Mouse (Mus musculus) stomach, embryonic 14.5 days (tissue): ENCODE measurements at regions not wholly inside any gene's neighbourhood (a gene's known extent, or its start where the extent isn't known, plus 50 kb on each side); places are given as distances from the start of the nearest gene placed in this dataset.

Experiments used
- ATAC-seq: fragments of 200-750 bp; cut with Nextera tagmentation; 2 replicates; pipeline ENCODE4 v1.8.0; 2017; ENCODE audit warnings: low read depth, moderate TSS enrichment; ENCODE audit not compliant: insufficient number of reproducible peaks, insufficient read depth, low FRiP score
- H3K27ac ChIP-seq: fragments of 300-500 bp; sonication (generic); 2 replicates; pipeline ENCODE4 v1.5.1; 2014; ENCODE audit warnings: mild to moderate bottlenecking, low read length, moderate library complexity, mixed read lengths
- H3K27me3 ChIP-seq: fragments of 300-500 bp; sonication (generic); 2 replicates; pipeline ENCODE4 v1.6.1; 2014; ENCODE audit warnings: low read length, control low read depth, mixed read lengths; ENCODE audit not compliant: control insufficient read depth, insufficient read depth
- H3K36me3 ChIP-seq: fragments of 300-500 bp; sonication (generic); 2 replicates; pipeline ENCODE4 v1.6.1; 2014; ENCODE audit warnings: mild to moderate bottlenecking, control low read depth, low read length, moderate library complexity, mixed read lengths; ENCODE audit not compliant: control insufficient read depth, insufficient read depth
- H3K4me1 ChIP-seq: fragments of 300-500 bp; sonication (generic); 2 replicates; pipeline ENCODE4 v1.6.1; 2014; ENCODE audit warnings: low read length, control low read depth, mixed read lengths; ENCODE audit not compliant: control insufficient read depth, insufficient read depth
- H3K4me2 ChIP-seq: fragments of 300-500 bp; sonication (generic); replicated peaks from 2 replicates; pipeline ENCODE4 v1.6.1; 2014; ENCODE audit warnings: low read depth, low read length, control low read depth
- H3K4me3 ChIP-seq: fragments of 300-500 bp; sonication (generic); 2 replicates; pipeline ENCODE4 v1.5.1; 2014; ENCODE audit warnings: low read depth, low read length, control low read depth
- H3K9ac ChIP-seq: fragments of 300-500 bp; sonication (generic); replicated peaks from 2 replicates; pipeline ENCODE4 v1.6.1; 2014; ENCODE audit warnings: low read depth, mild to moderate bottlenecking, control low read depth, low read length, moderate library complexity, mixed read lengths
- H3K9me3 ChIP-seq: fragments of 300-500 bp; sonication (generic); 2 replicates; pipeline ENCODE4 v1.6.1; 2016; ENCODE audit warnings: low read depth, low read length, control low read depth; ENCODE audit not compliant: control insufficient read depth
- WGBS: fragments of 180-500 bp; shearing (Covaris S2); extraction: QIAGEN DNeasy Blood & Tissue Kit; methylation state at CpG from one replicate; pipeline ENCODE4 v1.1.7; 2014; 5-methylcytosine and 5-hydroxymethylcytosine counted together

DNA sequence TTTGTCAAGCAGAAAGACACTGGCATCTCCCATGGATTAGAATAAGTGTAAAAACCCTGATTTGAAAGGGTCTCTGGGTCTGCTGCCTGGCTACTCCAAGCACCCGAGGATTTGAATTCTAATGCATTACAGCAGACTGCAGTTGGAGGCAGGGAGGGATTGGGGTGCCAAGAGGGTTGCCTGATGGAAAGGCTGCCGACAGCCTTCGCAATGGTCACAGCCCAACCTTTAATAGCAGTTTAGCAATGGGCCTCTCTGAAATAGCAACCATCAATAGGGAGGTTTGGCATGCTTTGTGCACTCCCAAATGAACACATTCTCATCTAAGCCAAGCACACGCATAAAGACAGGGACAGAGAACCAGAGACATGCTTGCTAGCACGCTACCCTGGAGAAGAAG, 454.8 kb downstream of the Prim2 start:
- Histone ChIP-seq H3K4me1 (no peaks in the 10 kb centered on the region), H3K4me3 (no peak overlapping the region), H3K27ac (no peak overlapping the region), H3K27me3 (no peaks in the 10 kb centered on the region), H3K9ac (no peak overlapping the region), H3K36me3 (no peaks in the 10 kb centered on the region), H3K4me2 (no peak overlapping the region), H3K9me3 (no peaks in the 10 kb centered on the region)
- ATAC-seq = no peak
- 74% methylated on average over 5 of the region's 5 CpGs for WGBS

DNA sequence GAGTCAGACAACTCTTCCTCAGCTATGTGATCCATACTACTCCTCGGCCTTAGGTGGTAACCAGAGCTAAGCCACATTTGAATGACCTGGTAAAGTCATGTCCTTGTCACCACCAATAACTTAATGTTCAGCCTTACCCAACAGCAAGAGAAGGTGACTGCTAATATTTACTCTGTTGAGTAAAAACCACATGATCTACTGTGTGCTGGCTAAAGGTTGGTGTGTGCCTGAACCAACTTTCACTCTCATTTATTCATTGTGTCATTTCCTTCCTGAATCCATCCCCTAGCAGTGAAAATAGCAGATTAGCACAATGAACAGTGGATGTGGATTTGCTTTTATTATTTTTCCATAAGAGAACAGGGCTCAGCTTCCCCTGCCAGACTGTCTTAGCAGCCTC, 455.2 kb downstream of the Prim2 start:
- no peak overlapping the region for H3K4me3 ChIP-seq
- no peak for ATAC-seq
- H3K36me3 ChIP-seq = no peaks in the 10 kb centered on the region
- H3K4me1 ChIP-seq = no peaks in the 10 kb centered on the region
- no peaks in the 10 kb centered on the region for H3K9me3 ChIP-seq
- WGBS = 88% methylated on average over 1 of the region's 1 CpGs
- H3K4me2 ChIP-seq = no peak overlapping the region
- H3K9ac ChIP-seq = no peak overlapping the region
- no peak overlapping the region for H3K27ac ChIP-seq
- no peaks in the 10 kb centered on the region for H3K27me3 ChIP-seq

DNA sequence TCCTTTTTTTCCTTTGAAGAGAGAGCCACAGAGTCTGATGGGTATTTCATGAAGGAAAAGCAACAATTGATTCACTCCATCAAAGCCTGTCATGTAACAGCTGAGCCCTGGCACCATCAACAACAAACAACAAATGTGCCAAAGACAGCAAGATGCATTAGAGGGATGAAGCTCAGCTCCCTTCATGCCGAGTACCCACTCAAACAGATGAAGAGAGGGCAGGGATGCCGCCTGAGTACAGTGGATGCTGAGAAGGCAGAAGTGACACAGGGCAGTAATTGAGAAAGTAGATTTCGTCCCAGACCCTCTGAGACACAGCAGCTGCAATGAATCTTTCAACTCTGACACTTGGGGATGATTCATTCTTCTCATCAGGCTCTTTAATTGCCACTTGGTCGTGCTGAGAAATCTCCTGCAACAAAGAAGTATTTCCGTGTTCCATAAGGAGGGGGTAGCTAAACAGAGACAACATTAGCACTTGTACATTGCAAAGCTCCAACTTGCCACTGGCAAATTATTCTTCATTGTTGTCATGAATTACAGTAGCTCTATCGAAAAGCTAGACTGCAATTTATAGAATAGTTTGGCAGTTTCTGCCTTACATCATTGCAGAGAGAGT, 467.9 kb downstream of the Prim2 start:
- H3K4me3 ChIP-seq = no peak overlapping the region
- no peaks in the 10 kb centered on the region for H3K9me3 ChIP-seq
- H3K4me2 ChIP-seq = no peak overlapping the region
- H3K27ac ChIP-seq = no peak overlapping the region
- no peaks in the 10 kb centered on the region for H3K4me1 ChIP-seq
- H3K9ac ChIP-seq = no peak overlapping the region
- H3K27me3 ChIP-seq = no peaks in the 10 kb centered on the region
- no peak for ATAC-seq
- 31% methylated on average over 6 of the region's 6 CpGs for WGBS
- no peaks in the 10 kb centered on the region for H3K36me3 ChIP-seq

DNA sequence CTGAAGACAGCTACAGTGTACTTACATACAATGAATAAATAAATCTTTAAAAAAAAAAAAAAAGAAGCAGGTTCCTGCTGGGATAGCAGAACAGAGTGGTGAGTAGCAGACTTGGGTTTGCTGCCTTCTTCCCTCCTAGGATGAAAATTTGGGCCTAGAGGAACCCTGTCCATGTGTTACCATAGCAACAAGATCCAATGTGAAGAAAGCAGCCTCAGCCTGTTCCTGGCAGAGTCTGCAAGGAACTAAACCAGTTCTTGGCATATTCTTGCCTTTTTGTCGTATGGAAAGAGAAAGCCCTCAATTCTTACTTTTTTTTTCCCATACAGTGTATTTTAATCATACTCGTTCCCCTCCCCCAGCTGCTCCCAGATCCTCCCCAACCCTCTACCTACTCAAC, 474.5 kb downstream of the Prim2 start:
- Histone ChIP-seq H3K9ac (no peak overlapping the region), H3K36me3 (no peaks in the 10 kb centered on the region), H3K27ac (no peak overlapping the region), H3K4me1 (no peaks in the 10 kb centered on the region), H3K27me3 (no peaks in the 10 kb centered on the region), H3K4me2 (no peak overlapping the region), H3K9me3 (no peaks in the 10 kb centered on the region), H3K4me3 (no peak overlapping the region)
- 77% methylated on average over 2 of the region's 2 CpGs for WGBS
- ATAC-seq = no peak

DNA sequence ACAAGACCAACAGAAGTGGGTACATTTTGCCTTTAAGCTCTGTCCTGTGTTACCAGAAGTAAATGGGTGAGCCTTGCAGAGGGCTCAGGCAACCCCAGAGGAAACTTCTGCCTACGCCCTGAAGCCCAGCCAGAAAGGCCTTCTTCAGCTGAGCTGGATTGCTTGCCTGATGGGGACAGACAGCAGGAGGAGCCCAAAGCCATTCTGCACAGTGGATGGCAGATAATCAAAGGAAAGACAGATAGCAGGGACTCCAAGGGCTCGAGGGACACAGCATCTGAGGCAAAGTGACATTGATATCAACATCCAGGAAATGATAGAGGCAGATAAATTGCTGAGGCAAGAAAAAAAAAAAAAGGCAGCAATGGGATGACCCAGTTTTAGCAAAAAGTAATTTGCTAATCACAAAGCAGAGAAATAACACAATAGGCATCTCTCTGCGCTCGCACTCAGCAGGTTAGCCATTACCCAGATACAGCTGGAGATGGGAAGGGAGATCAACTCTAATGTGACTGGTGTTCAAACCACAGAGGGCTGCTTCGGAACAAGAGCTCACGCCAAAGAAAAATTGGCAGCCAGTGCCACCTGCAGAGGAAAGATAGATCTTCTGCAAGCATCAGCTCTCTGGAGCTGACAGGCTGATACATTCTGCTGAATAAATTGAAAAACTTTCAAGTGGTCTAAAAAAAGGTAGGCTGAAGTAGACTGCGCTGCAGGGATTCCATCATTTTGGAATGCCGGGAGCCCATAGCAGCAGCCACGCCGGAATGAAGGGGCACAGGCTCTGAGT, 494.8 kb downstream of the Prim2 start:
- Histone ChIP-seq H3K4me2 (no peak overlapping the region), H3K9ac (no peak overlapping the region), H3K27me3 (no peaks in the 10 kb centered on the region), H3K4me1 (no peaks in the 10 kb centered on the region), H3K27ac (no peak overlapping the region), H3K4me3 (no peak overlapping the region), H3K36me3 (no peaks in the 10 kb centered on the region), H3K9me3 (no peaks in the 10 kb centered on the region)
- ATAC-seq = no peak
- 66% methylated on average over 10 of the region's 10 CpGs for WGBS

DNA sequence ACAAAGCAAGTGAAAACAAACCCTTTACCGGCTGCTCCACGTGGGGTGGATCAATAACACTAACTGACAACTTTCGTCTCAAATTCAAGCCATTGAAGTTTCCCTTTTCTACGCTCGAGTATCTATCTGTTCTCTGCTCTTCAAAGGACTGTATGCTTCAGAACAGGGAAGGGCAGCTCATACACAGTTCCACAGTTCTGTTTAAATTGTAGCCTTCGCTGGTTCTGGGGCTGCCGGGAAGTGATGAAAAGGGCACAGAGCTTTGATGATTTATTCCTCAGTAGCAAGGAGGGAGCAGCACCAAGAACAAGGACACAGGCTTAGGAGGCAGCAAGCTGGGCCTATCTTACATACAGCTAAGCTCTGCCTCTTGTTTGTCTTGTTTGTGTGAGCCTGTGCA, 532.6 kb downstream of the Prim2 start:
- Histone ChIP-seq H3K36me3 (no peaks in the 10 kb centered on the region), H3K4me3 (no peak overlapping the region), H3K4me1 (no peaks in the 10 kb centered on the region), H3K27me3 (no peaks in the 10 kb centered on the region), H3K27ac (no peak overlapping the region), H3K4me2 (no peak overlapping the region), H3K9me3 (no peaks in the 10 kb centered on the region), H3K9ac (no peak overlapping the region)
- 57% methylated on average over 7 of the region's 7 CpGs for WGBS
- no peak for ATAC-seq

DNA sequence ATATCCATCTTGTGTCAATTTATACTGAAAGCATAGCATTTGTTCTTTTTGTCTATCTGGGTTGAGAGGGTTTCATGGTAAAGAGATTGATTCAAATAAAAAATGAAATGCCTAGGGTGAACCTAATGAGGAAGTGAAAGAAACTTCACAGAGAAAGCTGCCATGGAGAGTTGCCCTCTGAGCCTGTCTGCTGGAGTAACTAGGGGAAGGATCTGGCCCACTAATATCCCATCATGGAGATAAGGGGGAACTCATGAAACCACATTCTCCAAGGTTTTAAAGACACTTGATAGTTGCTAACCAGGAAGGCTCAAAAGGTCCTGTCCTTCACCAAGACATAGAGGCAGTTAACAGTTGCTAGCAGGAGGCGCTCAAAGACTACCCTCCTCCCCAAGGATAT, 539.2 kb downstream of the Prim2 start:
- Histone ChIP-seq H3K36me3 (no peaks in the 10 kb centered on the region), H3K27ac (no peak overlapping the region), H3K4me1 (no peaks in the 10 kb centered on the region), H3K4me3 (no peak overlapping the region), H3K9ac (no peak overlapping the region), H3K4me2 (no peak overlapping the region), H3K9me3 (no peaks in the 10 kb centered on the region), H3K27me3 (no peaks in the 10 kb centered on the region)
- no peak for ATAC-seq
- 88% methylated on average over 1 of the region's 1 CpGs for WGBS

DNA sequence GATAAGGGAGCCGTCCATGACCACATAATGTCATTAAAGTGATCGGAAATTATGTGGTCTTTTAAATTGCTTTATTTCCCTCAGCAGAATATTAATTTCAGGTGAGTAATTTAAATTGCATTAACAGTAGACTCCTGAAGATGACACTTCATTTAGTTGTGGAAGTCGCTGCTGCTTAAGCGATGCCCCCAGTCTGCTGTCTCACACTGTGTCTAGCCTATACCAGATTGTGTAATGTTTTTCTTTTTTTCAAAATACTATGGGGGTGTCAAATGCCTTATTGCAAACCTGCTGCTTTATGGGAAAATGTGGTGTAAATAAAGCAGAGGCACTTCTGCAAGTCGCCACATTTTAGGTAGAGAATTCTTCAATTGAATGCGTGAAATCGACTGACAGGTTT, 544.5 kb downstream of the Prim2 start:
- ATAC-seq = no peak
- Histone ChIP-seq H3K4me2 (no peak overlapping the region), H3K36me3 (no peaks in the 10 kb centered on the region)

DNA sequence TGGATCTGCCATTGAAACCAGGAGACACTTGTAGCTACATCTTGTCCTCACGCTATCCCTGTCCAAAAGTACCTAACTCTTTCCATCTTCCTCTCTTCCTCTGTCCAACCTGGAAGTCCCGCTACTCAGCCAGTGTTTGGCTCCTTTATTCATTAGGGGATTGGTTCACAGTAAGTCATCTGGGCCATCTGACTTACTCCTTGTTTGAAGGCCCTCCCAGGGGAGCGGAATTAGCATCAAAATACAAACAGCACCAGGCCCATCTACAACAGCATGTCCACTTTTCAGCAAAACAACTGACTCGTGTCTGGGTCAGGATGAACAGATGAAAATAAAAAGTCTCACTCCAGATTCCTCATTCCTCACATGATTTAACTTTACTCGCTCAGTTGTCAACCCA, 559.2 kb upstream of the Gm5415 start:
- ATAC-seq = no peak
- Histone ChIP-seq H3K9ac (no peak overlapping the region), H3K27ac (no peak overlapping the region), H3K36me3 (no peaks in the 10 kb centered on the region), H3K4me1 (no peaks in the 10 kb centered on the region), H3K9me3 (0 out of 2 replicates have a peak, but pooled peaks cover 6% of the 10 kb centered on the region), H3K27me3 (no peaks in the 10 kb centered on the region), H3K4me2 (no peak overlapping the region), H3K4me3 (no peak overlapping the region)
- WGBS = 81% methylated on average over 5 of the region's 5 CpGs

More for the DNA sequence above, 544.5 kb downstream of the Prim2 start:
- Histone ChIP-seq H3K27ac (no peak overlapping the region), H3K27me3 (no peaks in the 10 kb centered on the region), H3K4me1 (no peaks in the 10 kb centered on the region), H3K4me3 (no peak overlapping the region), H3K9ac (no peak overlapping the region), H3K9me3 (no peaks in the 10 kb centered on the region)
- WGBS = 92% methylated on average over 7 of the region's 7 CpGs
